Mouse (Mus musculus) lung, embryonic 16.5 days (tissue): ENCODE results near the gene Ypel5. TPM values are rescaled to one million over a fixed set of nuclear protein-coding genes. Genes with fewer than 3 reads are reported as not detected.

Experiments used
- ATAC-seq: fragments of 200-750 bp; cut with Nextera tagmentation; 2 replicates; pipeline ENCODE4 v1.8.0; 2017; ENCODE audit warnings: low read depth, mild to moderate bottlenecking, moderate library complexity
- H3K27ac ChIP-seq: fragments of 300-500 bp; sonication (generic); 2 replicates; pipeline ENCODE4 v1.5.1; 2014; ENCODE audit warnings: mild to moderate bottlenecking, control low read depth, low read length
- H3K27me3 ChIP-seq: fragments of 300-500 bp; sonication (generic); 2 replicates; pipeline ENCODE4 v1.6.1; 2014; ENCODE audit warnings: low read depth, low read length, mixed read lengths; ENCODE audit not compliant: control insufficient read depth, insufficient read depth
- H3K36me3 ChIP-seq: fragments of 300-500 bp; sonication (generic); 2 replicates; pipeline ENCODE4 v1.6.1; 2014; ENCODE audit warnings: low read length; ENCODE audit not compliant: control insufficient read depth, insufficient read depth
- H3K4me1 ChIP-seq: fragments of 300-500 bp; sonication (generic); replicated peaks from 2 replicates; pipeline ENCODE4 v1.6.1; 2014; ENCODE audit warnings: low read length, mixed read lengths; ENCODE audit not compliant: control insufficient read depth, insufficient read depth
- H3K4me2 ChIP-seq: fragments of 300-500 bp; sonication (generic); 2 replicates; pipeline ENCODE4 v1.6.1; 2014; ENCODE audit warnings: low read depth, low read length, control low read depth
- H3K4me3 ChIP-seq: fragments of 300-500 bp; sonication (generic); 2 replicates; pipeline ENCODE4 v1.5.1; 2014; ENCODE audit warnings: mild to moderate bottlenecking, low read length, control low read depth
- H3K9ac ChIP-seq: fragments of 300-500 bp; sonication (generic); 2 replicates; pipeline ENCODE4 v1.6.1; 2014; ENCODE audit warnings: low read length, control low read depth
- H3K9me3 ChIP-seq: fragments of 300-500 bp; sonication (generic); 2 replicates; pipeline ENCODE4 v1.6.1; 2016; ENCODE audit warnings: low read length; ENCODE audit not compliant: control insufficient read depth
- WGBS: fragments of 180-500 bp; shearing (Covaris S2); extraction: QIAGEN DNeasy Blood & Tissue Kit; methylation state at CpG from one replicate; pipeline ENCODE4 v1.1.7; 2014; 5-methylcytosine and 5-hydroxymethylcytosine counted together
- polyA plus RNA-seq: library from polyadenylated mRNA; unstranded; fragments of >200 nt; fragmentation: Nextera tagmentation; extraction: Ambion mirVana; gene quantifications from 2 replicates; pipeline ENCODE4 v1.2.1, GENCODE M21; 2015

Ypel5 gene
- polyA plus RNA-seq, result 54.8 and 57.8 TPM in 2 replicates

DNA sequence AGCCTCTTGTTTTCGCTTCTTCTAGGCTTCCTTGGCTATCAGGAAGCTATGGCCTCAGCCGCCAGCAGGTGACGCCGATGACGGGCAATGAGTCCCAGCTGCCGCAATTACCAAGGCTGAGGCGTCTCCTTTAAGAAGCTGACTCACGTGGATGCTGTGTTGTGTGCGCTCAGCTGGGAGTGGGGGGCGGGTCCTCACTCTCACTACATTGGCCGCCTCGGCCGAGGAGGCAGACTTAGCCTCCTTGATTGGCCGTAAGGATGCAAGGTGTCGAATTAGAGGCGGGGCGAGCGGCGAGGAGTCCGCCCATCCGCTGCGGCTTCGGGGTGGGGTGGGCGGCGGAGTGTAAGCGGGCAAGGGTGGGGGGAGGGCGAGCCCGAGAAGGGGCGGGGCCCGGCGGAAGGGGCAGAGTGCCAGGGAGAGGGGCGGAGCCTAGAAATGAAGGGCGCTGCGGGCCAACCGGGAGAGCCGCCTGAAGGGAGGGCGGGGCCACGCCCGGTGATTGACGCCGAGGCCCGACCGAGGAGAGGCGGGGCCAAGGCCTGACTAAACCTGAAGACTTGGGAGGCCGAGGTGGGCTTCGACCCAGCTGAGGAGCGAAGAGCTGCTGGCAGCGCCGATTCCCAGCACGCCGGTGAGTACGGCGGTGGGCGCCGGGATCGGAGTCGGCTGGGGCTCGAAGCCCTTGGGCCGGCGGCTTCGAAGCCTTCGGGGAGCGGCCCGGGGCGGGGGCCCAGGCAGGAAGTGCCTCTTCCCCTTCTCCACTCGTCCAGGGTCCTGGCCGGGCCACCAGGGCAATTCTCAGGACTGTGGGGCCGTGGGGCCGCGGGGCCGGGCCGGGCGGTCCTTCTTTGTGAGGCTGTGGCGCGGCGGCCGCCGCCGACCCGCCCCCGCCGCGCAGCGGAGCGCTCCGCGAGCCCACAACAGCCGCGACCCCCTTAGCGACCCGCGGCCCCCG, at the start of gene Ypel5:
Gene Ypel5, plus strand, starts transcription at position 296 of the 958 bp plus-strand sequence.
- peak within 1 kb of the TSS; percentile 98 for H3K27ac ChIP-seq
- peak within 1 kb of the TSS; percentile 97 for H3K9ac ChIP-seq
- no peaks in the 10 kb centered on the region for H3K27me3 ChIP-seq
- H3K9me3 ChIP-seq, result no peaks in the 10 kb centered on the region
- peaks cover 9% of the 10 kb centered on the region for H3K4me1 ChIP-seq
- WGBS, result under 1% methylated on average over 62 of the region's 93 CpGs
- peak; percentile 97 for ATAC-seq
- H3K4me3 ChIP-seq, result peak within 1 kb of the TSS; percentile 96
- H3K36me3 ChIP-seq, result no peaks in the 10 kb centered on the region
- H3K4me2 ChIP-seq, result peak within 1 kb of the TSS; percentile 81

DNA sequence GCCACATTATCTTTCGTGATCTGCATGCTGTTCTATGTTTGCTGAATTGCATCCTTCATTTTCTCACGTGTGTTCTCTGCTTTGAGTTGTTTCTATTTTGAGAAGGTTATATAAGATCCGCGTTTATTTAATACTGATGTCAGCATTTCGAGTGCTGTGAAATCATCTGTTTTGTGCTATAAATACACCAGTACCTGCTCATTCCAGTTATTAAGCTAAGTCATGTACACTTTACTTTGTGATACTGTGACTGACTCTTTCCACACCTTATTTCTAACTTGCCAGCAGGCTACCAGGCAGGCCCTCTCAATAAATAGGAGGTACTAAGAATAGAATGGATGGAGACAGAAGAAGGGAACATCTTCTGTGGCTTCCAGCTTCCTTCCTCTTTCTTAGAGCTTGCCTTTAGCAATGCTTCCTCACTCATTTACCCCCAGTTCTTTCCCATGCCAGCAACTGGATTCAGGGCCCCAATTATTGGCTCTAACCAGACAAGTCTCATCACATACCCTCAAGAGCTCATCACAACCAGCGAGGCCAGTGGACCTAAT, 48.3 kb upstream of the Ypel5 start:
- Histone ChIP-seq H3K36me3 (no peaks in the 10 kb centered on the region), H3K27ac (no peak overlapping the region), H3K9ac (no peak overlapping the region), H3K9me3 (no peaks in the 10 kb centered on the region), H3K4me2 (no peak overlapping the region), H3K27me3 (no peaks in the 10 kb centered on the region), H3K4me1 (no peaks in the 10 kb centered on the region), H3K4me3 (no peak overlapping the region)
- no peak for ATAC-seq
- 63% methylated on average over 6 of the region's 6 CpGs for WGBS

GRCm38 (mm10) chr17:72793278-72793677, 43.0 kb upstream of the Ypel5 start:
- Histone ChIP-seq H3K36me3 (no peaks in the 10 kb centered on the region), H3K9ac (no peak overlapping the region), H3K9me3 (no peaks in the 10 kb centered on the region), H3K4me1 (peaks cover 7% of the 10 kb centered on the region), H3K27me3 (no peaks in the 10 kb centered on the region), H3K4me2 (no peak overlapping the region), H3K4me3 (no peak overlapping the region), H3K27ac (no peak overlapping the region)
- 87% methylated on average over 4 of the region's 4 CpGs for WGBS
- ATAC-seq, result no peak

DNA sequence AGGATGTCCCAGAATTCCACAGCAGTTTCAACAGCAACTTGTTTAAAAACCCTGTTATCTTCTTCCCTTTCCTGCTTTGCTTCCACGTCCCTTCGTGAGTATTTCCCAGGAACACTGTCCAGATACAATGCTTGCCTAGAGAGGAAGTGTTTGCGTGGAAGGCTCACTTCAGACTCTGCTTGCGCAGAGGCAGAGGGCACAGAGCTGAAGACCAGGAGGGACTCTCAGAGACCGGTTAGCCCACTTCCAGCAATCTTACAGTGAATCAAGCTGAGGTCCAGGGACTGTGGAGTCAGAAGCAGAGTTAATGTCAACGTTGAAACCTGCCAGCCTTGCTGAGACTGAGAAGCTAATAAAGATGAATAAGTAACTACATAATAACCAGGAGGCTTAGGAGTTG, 41.6 kb upstream of the Ypel5 start:
- Histone ChIP-seq H3K4me3 (no peak overlapping the region), H3K9me3 (no peaks in the 10 kb centered on the region), H3K9ac (no peak overlapping the region), H3K27ac (no peak overlapping the region), H3K27me3 (no peaks in the 10 kb centered on the region), H3K4me1 (peaks cover 7% of the 10 kb centered on the region), H3K36me3 (no peaks in the 10 kb centered on the region), H3K4me2 (no peak overlapping the region)
- ATAC-seq, result peak; percentile 56; the same call in 1 of the 2 replicates
- 25% methylated on average over 6 of the region's 6 CpGs for WGBS

- peak; percentile 28; the same call in 1 of the 2 replicates for ATAC-seq
Observed at GRCm38 (mm10) chr17:72795392-72796047, 40.7 kb upstream of the Ypel5 start.

GRCm38 (mm10) chr17:72796506-72796905, 39.7 kb upstream of the Ypel5 start:
- no peak for ATAC-seq
- no peak overlapping the region for H3K9ac ChIP-seq
- no peak overlapping the region for H3K4me3 ChIP-seq
- no peaks in the 10 kb centered on the region for H3K9me3 ChIP-seq
- no peak overlapping the region for H3K4me2 ChIP-seq
- H3K36me3 ChIP-seq, result no peaks in the 10 kb centered on the region
- peaks cover 7% of the 10 kb centered on the region for H3K4me1 ChIP-seq
- no peak overlapping the region for H3K27ac ChIP-seq
- WGBS, result 94% methylated on average over 3 of the region's 3 CpGs
- no peaks in the 10 kb centered on the region for H3K27me3 ChIP-seq

More at GRCm38 (mm10) chr17:72795392-72796047, 40.7 kb upstream of the Ypel5 start:
- Histone ChIP-seq H3K9me3 (no peaks in the 10 kb centered on the region), H3K27me3 (no peaks in the 10 kb centered on the region), H3K4me3 (no peak overlapping the region), H3K27ac (no peak overlapping the region), H3K36me3 (no peaks in the 10 kb centered on the region), H3K4me2 (no peak overlapping the region), H3K4me1 (peaks cover 7% of the 10 kb centered on the region), H3K9ac (no peak overlapping the region)
- WGBS, result 26% methylated on average over 9 of the region's 9 CpGs

DNA sequence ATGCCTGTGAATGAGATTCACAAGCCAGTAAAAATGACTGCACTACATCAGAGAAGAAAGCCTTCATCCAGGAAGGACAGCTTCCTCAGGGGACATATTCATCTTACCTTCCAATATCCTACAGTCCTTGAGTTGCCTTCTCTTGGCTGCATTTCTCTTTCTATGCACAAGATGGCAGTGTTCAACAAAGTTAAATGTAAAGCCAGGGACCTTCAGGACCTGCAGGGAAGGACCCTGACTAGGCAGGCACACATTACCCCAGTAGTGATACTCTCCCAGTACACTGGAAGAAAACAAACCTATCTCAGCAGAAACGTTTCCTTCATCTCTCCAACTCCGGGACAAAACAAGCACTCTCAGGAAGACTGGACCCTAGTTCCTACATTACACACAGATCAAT, 38.4 kb upstream of the Ypel5 start:
- peaks cover 7% of the 10 kb centered on the region for H3K4me1 ChIP-seq
- H3K36me3 ChIP-seq, result no peaks in the 10 kb centered on the region
- no peak overlapping the region for H3K4me3 ChIP-seq
- no peak overlapping the region for H3K27ac ChIP-seq
- H3K27me3 ChIP-seq, result no peaks in the 10 kb centered on the region
- WGBS, result 21% methylated on average over 2 of the region's 2 CpGs
- no peaks in the 10 kb centered on the region for H3K9me3 ChIP-seq
- ATAC-seq, result peak; percentile 69
- no peak overlapping the region for H3K9ac ChIP-seq
- no peak overlapping the region for H3K4me2 ChIP-seq

DNA sequence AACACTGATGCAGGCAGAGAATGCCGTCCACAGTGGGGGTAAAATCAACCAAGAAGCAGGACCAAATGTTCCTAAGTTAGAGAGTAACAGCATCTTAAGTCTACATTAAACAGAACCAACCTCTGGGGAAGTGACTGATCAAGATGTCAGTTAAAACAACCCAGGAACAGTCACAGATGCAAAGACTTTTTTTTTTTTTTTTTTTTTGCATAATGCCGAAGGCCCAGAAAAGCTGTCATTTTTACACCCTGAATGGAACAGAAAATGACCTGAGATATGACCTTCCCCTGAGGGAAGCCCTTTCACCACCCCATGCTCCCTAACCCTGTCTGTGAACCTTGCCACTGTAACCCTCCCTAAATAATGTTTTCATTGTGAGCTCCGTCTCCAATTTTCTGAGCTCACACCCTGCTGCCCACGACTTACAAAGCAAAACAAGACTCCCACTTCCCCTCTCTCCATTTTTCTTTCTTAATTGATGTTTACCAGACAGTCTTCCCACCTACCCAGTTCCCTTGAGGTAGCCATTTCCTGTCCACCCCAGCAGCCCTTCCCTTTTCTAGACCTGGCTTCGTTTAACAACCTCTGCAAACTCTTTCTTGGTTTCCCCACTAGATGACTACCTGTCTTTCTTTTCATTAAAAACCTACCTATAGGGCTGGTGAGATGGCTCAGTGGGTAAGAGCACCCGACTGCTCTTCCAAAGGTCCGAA, 26.2 kb upstream of the Ypel5 start:
- Histone ChIP-seq H3K27me3 (no peaks in the 10 kb centered on the region), H3K27ac (no peak overlapping the region), H3K9me3 (no peaks in the 10 kb centered on the region), H3K9ac (no peak overlapping the region), H3K4me2 (no peak overlapping the region), H3K36me3 (no peaks in the 10 kb centered on the region), H3K4me3 (no peak overlapping the region), H3K4me1 (no peaks in the 10 kb centered on the region)
- ATAC-seq, result no peak
- 61% methylated on average over 7 of the region's 7 CpGs for WGBS
